Comparison of ENCODE assay signal across 24 mouse cellular contexts in genomic region chr8:45644651-45645050, GRCm38 (mm10).
A peak's percentile ranks its signal among the peaks of the same experiment; 100 is the strongest.
DNase-seq lines count a peak whose midpoint lies in the region; ATAC-seq and TF ChIP-seq lines count a peak whose summit lies in the region.
"Had no signal": no experiment of that assay in that cellular context is flagged by ENCODE, and none has a peak within 500 bp of the region (broad histone marks: within the 10 kb centered on the region; RNA-seq: fewer than 3 reads in every experiment).

No protein-coding gene starts in this region.

- H3K4me1 ChIP-seq in heart, adult 2 months (ENCODE audit: control insufficient read depth, insufficient read depth, low read length), result peaks cover 2% of the 10 kb centered on the region; the same call in 1 of the 2 replicates
- peaks cover 57% of the 10 kb centered on the region for H3K4me1 ChIP-seq in heart, embryonic 13.5 days
- H3K4me1 ChIP-seq in testis, adult 2 months (ENCODE audit: control insufficient read depth, insufficient read depth, low read length), result no peaks in the 10 kb centered on the region
- peaks cover 6% of the 10 kb centered on the region; the same call in 1 of the 2 replicates for H3K4me1 ChIP-seq in heart, postnatal 0 days (ENCODE audit: control insufficient read depth, insufficient read depth)
- H3K4me1 ChIP-seq: embryonic facial prominence, embryonic 13.5 days; forebrain, embryonic 10.5 days; hindbrain, embryonic 13.5 days had no signal

- no peaks in the 10 kb centered on the region; the same call in 1 of the 2 replicates for H3K79me2 ChIP-seq in heart, adult 2 months (replicated peaks; ENCODE audit: control insufficient read depth, insufficient read depth, low read length)

- no peak for TF ChIP-seq POLR2A in heart, adult 2 months (IDR thresholded peaks at IDR 0.05; ENCODE audit: insufficient read depth, low read depth, low read length)
- TF ChIP-seq POLR2A in testis, adult 2 months (IDR thresholded peaks at IDR 0.05; ENCODE audit: control insufficient read depth, low read depth, low read length), result no peak

- no peak for ATAC-seq in heart, embryonic 13.5 days (ENCODE audit: extremely low read depth, insufficient number of reproducible peaks, low FRiP score, low TSS enrichment)
- ATAC-seq in heart, postnatal 0 days (ENCODE audit: insufficient read depth, low read depth), result no peak
- ATAC-seq: activated CD4-positive, CD25-positive, alpha-beta regulatory T cell, adult 4 months; forebrain, embryonic 14.5 days; hindbrain, postnatal 0 days; Patski had no signal

- no peak for DNase-seq in heart, adult 2 months
- DNase-seq in heart, postnatal 25 days (ENCODE audit: low spot score), result no peak
- no peak for DNase-seq in heart, postnatal 4 days
- no peak for DNase-seq in testis, postnatal 14 days (ENCODE audit: low spot score)
- no peak for DNase-seq in heart, postnatal 0 days (ENCODE audit: low spot score)
- DNase-seq in gastrocnemius, postnatal 25 days, result no peak
- DNase-seq: adrenal gland, postnatal 14 days; cerebellum, adult 11-12 months; cerebellum, adult 9-10 months; cerebellum, postnatal 25 days; gastrocnemius, postnatal 10 days; kidney, adult 11 months; kidney, adult 9 months had no signal

- TF ChIP-seq CTCF in heart, adult 2 months (IDR thresholded peaks at IDR 0.05), result no peak
- TF ChIP-seq CTCF in testis, adult 2 months (IDR thresholded peaks at IDR 0.05; ENCODE audit: control insufficient read depth, insufficient read depth, insufficient replicate concordance, low read depth, low read length), result no peak
- TF ChIP-seq CTCF in heart, postnatal 0 days (IDR thresholded peaks at IDR 0.05; ENCODE audit: low read depth), result no peak

- H3K27ac ChIP-seq in heart, adult 2 months, result peak overlapping the region; percentile 6
- H3K27ac ChIP-seq in heart, embryonic 13.5 days (replicated peaks), result peak overlapping the region; percentile 86
- H3K27ac ChIP-seq in testis, adult 2 months (ENCODE audit: control insufficient read depth, insufficient read depth, low read depth, low read length), result peak overlapping the region; percentile 39; the same call in 1 of the 2 replicates
- peak overlapping the region; percentile 80 for H3K27ac ChIP-seq in heart, postnatal 0 days (ENCODE audit: low read depth)
- H3K27ac ChIP-seq: embryonic facial prominence, embryonic 13.5 days; forebrain, embryonic 10.5 days; hindbrain, embryonic 13.5 days; hindbrain, postnatal 0 days; kidney, postnatal 0 days had no signal

- WGBS in heart, adult 2 months, result 46% methylated on average over 2 of the region's 2 CpGs
- WGBS in heart, embryonic 13.5 days, result 30% methylated on average over 2 of the region's 2 CpGs
- 9% methylated on average over 2 of the region's 2 CpGs for whole genome bisulfite sequencing in heart, postnatal 0 days

- H3K27me3 ChIP-seq in heart, adult 2 months (ENCODE audit: control insufficient read depth, insufficient read depth, low read length), result no peaks in the 10 kb centered on the region
- H3K27me3 ChIP-seq in heart, embryonic 13.5 days (replicated peaks), result no peaks in the 10 kb centered on the region
- no peaks in the 10 kb centered on the region for H3K27me3 ChIP-seq in testis, adult 2 months (ENCODE audit: control insufficient read depth, insufficient read depth, low read length)
- H3K27me3 ChIP-seq in heart, postnatal 0 days (ENCODE audit: control insufficient read depth, insufficient read depth, low read length), result no peaks in the 10 kb centered on the region
- H3K27me3 ChIP-seq: CH12.LX; embryonic facial prominence, embryonic 13.5 days; hindbrain, embryonic 13.5 days; Patski had no signal

- H3K9me3 ChIP-seq in heart, embryonic 13.5 days, result no peaks in the 10 kb centered on the region
- H3K9me3 ChIP-seq in heart, postnatal 0 days (replicated peaks; ENCODE audit: control insufficient read depth, low read length), result no peaks in the 10 kb centered on the region
- H3K9me3 ChIP-seq: embryonic facial prominence, embryonic 13.5 days; forebrain, embryonic 10.5 days; hindbrain, embryonic 13.5 days had no signal

- TF ChIP-seq EP300 in heart, adult 2 months (IDR thresholded peaks at IDR 0.05; ENCODE audit: insufficient read depth, low read depth, low read length), result no peak
- no peak for TF ChIP-seq EP300 in heart, postnatal 0 days (IDR thresholded peaks at IDR 0.05; ENCODE audit: low read depth)

- H3K36me3 ChIP-seq in heart, adult 2 months (ENCODE audit: control insufficient read depth, insufficient read depth, low read length), result peaks cover 1% of the 10 kb centered on the region; the same call in 1 of the 2 replicates
- peaks cover 6% of the 10 kb centered on the region for H3K36me3 ChIP-seq in heart, embryonic 13.5 days
- no peaks in the 10 kb centered on the region for H3K36me3 ChIP-seq in testis, adult 2 months (ENCODE audit: control insufficient read depth, insufficient read depth, low read length)
- H3K36me3 ChIP-seq in heart, postnatal 0 days (replicated peaks; ENCODE audit: control insufficient read depth, insufficient read depth, low read length), result no peaks in the 10 kb centered on the region
- H3K36me3 ChIP-seq: embryonic facial prominence, embryonic 13.5 days had no signal

- intact Hi-C loops in heart, adult 2 months (cut with DNase I), result no loop called here
- intact Hi-C loops in heart, postnatal 25 days (cut with DNase I), result loop anchor here (1.0 kb wide), 1 partner anchor 12 kb away; no protein-coding TSS in a partner anchor

- no peak overlapping the region for H3K9ac ChIP-seq in heart, adult 2 months (ENCODE audit: low read depth, low read length)
- H3K9ac ChIP-seq in heart, embryonic 13.5 days, result peak overlapping the region; percentile 6; the same call in 1 of the 2 replicates
- no peak overlapping the region for H3K9ac ChIP-seq in heart, postnatal 0 days (replicated peaks; ENCODE audit: low read depth, low read length)
- H3K9ac ChIP-seq: embryonic facial prominence, embryonic 13.5 days; hindbrain, embryonic 13.5 days had no signal

- no peak overlapping the region for H3K4me3 ChIP-seq in heart, adult 2 months
- H3K4me3 ChIP-seq in heart, embryonic 13.5 days, result no peak overlapping the region
- no peak overlapping the region for H3K4me3 ChIP-seq in testis, adult 2 months (ENCODE audit: control insufficient read depth, low read depth, low read length)
- H3K4me3 ChIP-seq in heart, postnatal 0 days (ENCODE audit: low read depth, low read length), result no peak overlapping the region
- H3K4me3 ChIP-seq: embryonic facial prominence, embryonic 13.5 days; forebrain, embryonic 10.5 days; hindbrain, embryonic 13.5 days had no signal

- H3K4me2 ChIP-seq in heart, embryonic 13.5 days, result peak overlapping the region; percentile 41
- peak overlapping the region; percentile 28; the same call in 1 of the 2 replicates for H3K4me2 ChIP-seq in heart, postnatal 0 days (ENCODE audit: low read depth, low read length)
- H3K4me2 ChIP-seq: embryonic facial prominence, embryonic 13.5 days; hindbrain, embryonic 13.5 days had no signal

Comparison
In these comparisons a context has a peak if more than half of its experiments do, and no peak if none do; other contexts are left out.
1. H3K27ac ChIP-seq: peak in every context shown above with its lines; median percentile 86 in heart, embryonic 13.5 days; 80 in heart, postnatal 0 days; 39 in testis, adult 2 months; 6 in heart, adult 2 months.